Mouse (Mus musculus) lung, postnatal 0 days (tissue): ENCODE data around the gene Klf6.

Experiments
- CTCF ChIP-seq: IDR thresholded peaks from 2 replicates; pipeline ENCODE4 v1.5.1; 2016; ENCODE audit warnings: antibody characterized with exemption, mild to moderate bottlenecking
- EP300 ChIP-seq: IDR thresholded peaks from 2 replicates; pipeline ENCODE4 v1.6.1; 2016; ENCODE audit warnings: antibody characterized with exemption, mild to moderate bottlenecking, control low read depth

DNA sequence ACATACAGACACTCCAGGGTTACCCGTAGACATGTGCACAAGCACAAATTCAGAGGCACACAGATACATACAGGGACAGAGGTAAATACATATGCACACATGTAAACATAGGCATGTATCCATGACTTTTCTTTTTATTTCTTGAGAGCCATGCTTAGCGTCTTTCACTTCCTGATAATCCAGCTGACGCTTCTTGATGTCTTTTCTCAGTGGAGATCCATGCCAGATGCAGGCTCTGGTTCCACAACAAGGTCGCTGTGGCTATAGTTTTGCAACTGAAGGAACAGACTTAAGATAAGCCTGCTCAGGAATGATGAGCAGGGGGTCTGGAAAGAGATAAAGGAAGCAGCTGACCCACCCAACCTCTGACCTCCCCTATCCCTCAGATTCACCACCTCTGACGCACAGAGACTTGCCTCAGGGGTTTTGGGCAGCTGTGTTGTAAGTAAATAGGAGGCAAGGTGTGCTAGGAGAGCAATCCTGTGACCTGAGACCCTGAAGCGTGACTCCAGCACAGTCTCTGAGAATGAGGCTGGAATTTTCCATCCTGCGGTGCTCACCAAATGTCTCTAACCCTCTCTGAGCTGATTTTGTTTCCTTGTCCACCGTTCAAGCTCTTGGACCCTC lies 37.0 kb upstream of the Klf6 start:
- TF ChIP-seq CTCF = no peak
- TF ChIP-seq EP300 = no peak
